Mouse (Mus musculus) spleen, postnatal 14 days (tissue): ENCODE results near the gene Nat8f7.
"Not testable (repeated sequence)": the region's sequence is repeated elsewhere in the genome, so short reads cannot be mapped to it uniquely, and the experiment has no call there.

ENCODE experiments used
- DNase-seq, 2 experiments: peaks; one replicate each; pipeline ENCODE4 v3.0.0; 2021 to 2022; ENCODE audit warnings: low spot score in 2 of 2

Gene Nat8f7

DNA sequence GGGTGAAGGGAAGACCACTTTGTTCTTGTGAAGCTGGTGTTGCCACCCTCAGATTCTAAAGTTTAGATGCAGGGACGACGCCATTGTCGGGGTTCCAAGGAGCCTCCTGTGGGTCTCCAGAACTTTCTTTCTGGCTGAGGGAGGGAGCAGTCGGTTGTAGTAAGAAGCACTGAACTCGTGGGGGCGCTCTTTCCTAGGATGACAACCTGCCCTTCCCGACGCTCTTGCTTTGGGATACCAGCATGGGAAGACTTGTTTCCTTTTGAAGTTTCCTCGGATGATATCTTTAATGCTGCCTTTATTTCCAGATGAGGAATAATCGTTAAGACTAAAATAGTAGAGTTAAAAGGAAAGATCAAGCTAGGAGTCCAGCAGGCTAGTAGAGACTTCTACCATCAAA lies at the start of gene Nat8f7:
Gene Nat8f7, minus strand, starts transcription at position 101 of the 400 bp plus-strand sequence.
- DNase-seq: not testable (repeated sequence)

DNA sequence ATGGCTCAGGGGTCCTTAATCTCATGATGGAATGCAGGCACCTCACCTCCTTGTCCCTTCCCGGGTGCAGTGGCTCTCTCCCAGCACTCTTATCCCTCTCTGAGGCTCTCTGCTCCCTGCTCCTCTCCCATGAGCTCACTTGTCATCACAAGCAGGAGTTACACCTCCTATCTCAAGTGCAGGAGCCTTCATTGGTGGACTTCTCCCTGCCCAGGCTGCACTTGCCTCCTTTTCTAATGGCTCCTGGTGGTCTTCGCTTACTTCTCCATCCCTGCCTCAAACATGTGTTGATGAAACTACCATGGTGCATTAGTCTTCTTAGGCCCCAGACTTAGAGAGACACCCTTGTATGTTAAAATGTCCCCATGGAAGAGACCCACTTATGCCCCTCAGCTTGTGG lies 49.7 kb upstream of the Nat8f7 start:
- not testable (repeated sequence) for DNase-seq

DNA sequence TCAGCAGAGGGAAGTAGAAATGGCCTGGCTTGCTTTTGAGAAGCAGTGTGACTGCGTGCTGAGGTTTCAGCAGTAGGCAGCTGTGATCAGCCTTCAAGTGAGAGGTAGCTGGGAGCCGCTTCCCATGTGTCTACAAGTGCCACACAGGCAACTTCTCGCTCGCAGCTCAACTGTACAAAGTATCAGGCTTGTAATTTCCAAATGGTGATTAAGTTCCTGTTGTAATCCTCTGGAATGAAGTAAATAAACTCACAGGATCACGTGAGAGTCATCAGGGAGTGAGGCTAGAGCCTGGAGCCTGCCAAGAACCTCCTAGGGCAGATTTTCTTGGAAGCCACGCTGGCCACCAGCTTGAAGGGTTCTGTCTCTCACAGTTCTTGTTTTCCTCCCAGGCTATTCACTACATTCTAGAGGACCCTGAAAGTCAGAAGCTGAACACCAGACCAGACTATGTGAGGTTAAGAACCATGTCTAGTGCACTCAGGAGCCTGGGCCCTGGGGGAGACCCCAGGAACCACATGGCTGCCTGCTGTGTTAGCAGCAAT lies 42.8 kb upstream of the Nat8f7 start:
- not testable (repeated sequence) for DNase-seq

DNA sequence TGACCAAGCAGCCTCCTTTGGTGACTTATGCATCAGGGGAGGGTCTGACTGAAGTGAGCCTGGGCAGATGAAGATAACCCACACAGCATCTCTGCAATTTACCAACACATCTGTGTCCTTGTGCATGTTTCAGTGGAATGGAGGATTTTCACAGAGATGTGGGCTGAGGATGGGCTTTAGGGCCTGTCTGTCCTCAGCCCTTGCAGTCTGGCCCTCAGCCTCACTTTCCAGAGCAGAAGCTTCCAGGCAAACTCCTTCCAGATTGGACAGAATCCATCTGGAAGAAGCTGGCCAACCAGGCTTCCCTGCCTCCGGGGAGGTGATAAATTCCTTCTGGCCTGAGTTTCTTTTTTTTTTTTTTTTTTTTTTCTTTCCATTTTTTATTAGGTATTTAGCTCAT lies 3.4 kb downstream of the Nat8f7 start:
- not testable (repeated sequence) for DNase-seq

DNA sequence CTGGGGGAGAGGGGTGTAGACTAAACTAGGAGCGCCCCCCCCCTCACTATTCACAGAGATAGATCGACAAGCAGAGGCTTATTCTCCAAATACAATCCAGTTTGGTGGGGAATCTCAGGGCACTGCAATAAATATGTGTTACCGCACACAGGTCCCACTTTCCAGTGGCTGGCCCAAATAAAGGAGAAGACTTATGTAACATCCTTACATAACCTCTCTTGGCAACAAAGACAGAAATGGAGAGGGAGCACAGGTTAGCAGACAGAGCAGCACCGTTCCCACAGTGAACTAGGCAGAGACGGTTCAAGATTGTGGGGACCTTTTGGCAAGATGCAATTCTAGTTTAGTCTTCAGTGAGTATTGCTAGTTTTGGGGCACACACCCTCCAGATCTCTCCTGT lies 3.8 kb downstream of the Nat8f7 start:
- not testable (repeated sequence) for DNase-seq

DNA sequence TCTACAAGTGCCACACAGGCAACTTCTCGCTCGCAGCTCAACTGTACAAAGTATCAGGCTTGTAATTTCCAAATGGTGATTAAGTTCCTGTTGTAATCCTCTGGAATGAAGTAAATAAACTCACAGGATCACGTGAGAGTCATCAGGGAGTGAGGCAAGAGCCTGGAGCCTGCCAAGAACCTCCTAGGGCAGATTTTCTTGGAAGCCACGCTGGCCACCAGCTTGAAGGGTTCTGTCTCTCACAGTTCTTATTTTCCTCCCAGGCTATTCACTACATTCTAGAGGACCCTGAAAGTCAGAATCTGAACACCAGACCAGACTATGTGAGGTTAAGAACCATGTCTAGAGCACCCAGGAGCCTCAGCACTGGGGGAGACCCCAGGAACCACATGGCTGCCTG lies 11.1 kb downstream of the Nat8f7 start:
- DNase-seq: not testable (repeated sequence)
